Mouse (Mus musculus) embryo, embryonic 10.5 days (tissue): ENCODE measurements around the gene Agap1.

Experiments
- DNase-seq: peaks from one replicate; pipeline ENCODE4 v3.0.0-alpha.2; 2015; ENCODE audit warnings: low spot score

The Agap1 gene

DNA sequence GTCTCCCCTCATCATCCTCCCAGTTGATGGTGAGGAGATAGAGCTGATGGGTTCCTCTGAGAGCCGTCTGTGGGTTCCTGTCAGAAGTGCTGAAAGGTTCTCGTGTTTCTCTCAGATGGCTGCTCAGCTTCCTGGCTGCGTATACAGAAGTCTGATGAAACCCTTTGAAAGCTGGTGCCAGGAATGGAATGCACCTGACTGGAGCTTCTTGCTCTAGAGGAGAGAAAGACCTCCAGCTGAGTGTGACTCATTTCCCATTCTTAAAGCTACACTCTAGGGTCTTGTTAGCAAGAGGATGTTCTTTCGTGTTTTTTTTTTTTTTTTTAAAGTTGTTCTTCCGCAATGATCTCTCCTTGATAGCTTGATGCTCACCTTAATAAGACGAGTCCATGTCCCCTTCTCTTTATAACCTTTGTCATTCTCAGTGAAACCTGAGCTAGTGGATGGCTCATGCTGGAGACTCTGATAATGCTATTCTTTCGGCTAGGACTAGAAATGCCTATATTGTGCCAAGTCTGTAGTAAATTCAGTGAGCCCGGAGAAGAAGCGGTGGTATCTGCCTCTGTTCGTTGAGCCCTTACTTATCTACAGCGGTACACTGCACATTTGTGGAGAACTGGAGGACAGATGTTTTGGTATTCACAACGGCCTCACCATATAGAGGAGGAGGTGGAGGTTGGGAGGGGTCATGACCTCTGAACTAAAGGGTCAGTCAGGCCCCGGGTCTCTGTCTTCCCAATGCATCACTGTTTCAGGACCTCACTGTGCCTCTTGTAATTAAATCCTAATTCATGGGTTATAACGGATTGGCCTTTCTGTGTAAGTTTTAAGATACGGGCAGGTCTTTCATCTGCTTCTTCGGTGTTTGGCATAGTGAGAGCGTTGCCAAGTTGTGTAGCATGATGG is 2.8 kb downstream of the Agap1 start:
- no peak for DNase-seq

DNA sequence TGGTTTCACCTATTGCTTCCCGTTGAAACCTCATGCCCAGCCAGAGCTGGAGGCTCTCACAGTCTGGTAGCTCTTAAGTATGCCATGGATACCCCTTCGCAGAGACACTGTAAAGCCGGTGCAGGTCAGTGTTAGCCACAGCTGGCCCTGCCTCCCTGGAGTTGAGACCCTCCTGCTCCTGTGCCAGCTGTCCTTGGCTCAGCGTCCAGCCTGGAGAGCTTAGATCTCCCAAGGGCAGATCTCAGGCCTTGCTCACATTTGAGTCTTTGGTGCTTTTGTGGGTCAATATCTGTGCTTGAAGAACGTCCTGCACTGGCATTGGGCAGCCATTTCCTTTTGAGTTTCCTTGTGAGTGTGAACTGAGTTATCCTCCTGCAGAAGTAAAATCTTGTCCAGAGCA is 7.3 kb downstream of the Agap1 start:
- DNase-seq: no peak

DNA sequence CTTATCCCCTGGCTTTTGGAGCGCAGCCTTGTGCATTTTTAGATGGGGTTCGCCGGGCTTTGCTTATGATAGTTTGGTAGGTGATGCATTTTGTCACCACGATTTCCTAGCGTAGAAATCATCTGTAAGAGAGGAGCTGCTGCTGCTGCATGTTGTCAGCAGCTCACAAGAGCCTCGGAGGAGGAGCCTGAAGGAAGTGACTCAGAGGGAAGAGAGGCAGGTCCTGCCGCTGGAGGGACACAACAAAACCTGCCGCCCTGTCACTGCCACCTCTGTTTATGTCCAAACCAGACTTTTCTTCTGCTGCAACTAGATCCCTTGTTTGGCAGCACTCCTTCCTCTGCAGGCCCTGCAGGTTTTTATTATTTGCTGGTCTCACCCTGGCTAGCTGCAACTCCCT is 8.5 kb downstream of the Agap1 start:
- no peak for DNase-seq

DNA sequence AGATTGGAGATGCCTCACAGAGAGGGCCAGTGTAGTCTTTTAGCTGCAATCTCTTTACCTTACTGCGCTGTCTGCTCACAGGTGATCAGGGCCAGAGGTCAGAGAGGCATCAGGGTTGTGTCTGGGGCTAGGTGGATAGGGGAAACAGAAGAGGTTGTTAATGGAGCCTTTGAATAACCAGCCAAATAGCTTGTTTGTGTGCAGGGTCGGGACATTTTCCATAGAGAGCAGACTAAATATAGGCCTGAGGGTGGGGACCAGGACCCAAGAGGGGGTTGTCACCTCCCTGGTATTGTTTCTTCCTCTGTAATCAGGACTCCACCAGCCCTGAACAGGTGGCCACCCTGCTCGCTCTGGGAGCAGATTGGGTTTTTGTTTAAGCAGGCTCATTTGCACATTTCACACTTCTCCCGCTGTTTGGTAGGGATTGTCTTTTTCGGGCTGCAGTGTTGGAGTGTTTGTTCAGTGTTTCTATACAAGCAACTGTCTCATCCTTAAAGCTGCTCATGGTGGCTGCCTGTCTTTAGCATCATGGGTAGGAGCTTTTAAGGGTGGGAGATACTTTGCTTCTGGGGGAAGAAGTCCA is 10.9 kb downstream of the Agap1 start:
- no peak for DNase-seq

DNA sequence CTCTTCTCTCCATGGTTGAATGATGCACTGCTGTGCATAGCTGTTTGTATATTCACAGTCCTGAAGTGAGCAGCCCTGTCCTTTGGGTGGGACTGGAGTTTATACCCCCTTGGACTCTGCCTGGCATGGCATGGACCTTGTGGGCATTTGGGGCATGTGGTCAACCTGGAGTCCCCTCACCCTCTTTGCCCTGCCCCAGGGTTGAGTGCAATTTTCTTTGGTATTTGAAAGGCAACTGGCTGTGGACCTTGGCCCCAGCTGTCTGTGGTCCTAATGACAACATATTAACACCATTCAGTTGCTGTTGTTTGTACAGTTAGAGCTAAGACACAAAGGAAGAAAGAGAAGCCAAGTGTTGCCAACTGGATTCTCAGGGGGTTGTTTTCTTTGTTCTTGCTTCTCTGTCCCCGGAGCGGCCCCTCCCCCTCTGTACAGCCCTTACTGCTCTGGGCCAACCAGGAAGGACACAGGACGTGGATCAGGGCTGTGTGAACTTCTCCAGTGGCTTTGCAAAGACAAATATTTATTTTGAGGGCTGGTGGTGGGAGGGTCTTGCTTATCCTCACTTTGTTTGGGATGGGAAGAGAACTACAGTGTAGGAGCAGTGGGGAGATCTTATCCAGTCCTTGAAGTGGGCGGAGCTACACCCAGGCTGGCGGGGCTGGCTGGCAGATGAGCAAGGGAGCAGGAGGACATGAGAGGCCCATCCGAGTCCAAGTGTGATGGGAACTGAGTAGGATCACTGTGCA is 12.9 kb downstream of the Agap1 start:
- DNase-seq: peak; percentile 44

DNA sequence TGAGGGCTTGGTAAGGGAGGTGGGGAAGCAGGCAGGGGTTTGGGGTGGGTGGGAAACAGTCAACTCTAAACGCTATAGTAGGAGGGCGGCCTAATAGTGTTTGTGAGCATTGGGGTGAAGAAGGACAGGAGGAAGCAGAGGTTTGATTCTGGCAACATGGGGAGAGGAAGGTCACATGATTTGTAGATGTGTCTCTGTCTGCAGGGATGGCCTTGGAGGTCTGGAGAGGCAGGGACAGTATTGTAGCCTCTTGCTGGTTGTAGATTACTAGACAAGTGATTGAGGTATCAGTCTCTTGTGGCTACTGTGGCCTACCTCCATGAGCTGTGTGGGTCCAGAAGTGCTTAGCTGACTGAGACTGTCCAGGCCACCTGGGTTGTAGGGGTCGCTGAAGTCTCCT is 13.5 kb downstream of the Agap1 start:
- DNase-seq: no peak

DNA sequence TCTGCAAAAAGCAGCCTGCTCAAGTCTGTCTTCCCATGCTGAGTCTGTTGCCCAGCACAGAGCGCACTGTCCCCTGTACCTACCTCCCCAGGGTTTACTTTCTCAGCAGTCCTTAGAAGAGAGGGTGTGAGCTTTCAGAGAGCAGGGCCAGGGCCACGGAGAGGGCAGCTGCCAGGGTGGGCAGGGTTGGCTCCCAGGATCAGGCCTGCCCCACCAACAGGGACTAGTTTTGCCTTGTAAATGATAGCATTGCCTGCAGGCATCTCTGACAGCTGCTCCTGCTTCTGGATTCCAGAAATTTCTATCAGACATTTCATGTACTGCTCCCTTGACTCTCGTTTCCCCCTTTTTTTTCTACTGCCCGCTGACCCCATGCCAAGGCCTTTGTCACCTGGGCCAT is 16.8 kb downstream of the Agap1 start:
- DNase-seq: no peak

DNA sequence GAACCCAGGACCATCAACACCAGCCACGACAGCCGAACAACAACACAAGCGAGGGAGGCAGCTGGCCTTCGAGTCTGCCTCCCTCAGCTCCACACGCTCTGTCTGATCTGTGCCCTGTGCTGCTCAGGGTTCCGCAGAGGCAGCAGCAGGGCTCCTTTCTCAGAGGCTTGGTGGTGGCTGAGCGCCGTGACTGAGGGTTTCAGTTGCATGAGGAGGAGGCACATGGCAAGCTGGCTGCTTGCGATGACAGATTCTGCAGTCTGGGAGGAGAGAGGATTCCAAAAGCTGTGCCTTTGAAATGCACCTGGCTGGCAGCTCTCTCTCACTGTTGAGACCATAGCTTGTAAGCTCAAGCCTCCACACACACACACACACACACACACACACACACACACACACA is 17.3 kb downstream of the Agap1 start:
- DNase-seq: no peak

DNA sequence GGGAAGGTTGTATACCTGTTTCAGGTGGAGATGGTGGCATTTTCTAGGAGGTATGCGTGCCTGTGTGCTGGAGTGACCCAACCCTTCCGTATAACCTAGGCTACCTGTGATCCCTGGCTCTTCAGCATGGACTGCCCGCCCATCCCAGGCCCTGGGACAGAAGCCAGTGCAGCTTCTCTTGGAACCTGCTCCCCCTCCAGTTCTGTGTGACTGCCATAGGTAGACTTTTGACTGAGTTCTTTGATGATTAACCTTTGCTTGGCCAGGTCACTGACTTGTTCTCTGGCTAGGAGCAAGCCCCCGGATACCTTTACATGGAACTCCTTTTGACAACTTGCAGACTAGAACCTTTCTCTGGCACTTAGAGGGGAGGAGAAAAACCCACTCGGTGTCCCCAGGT is 19.3 kb downstream of the Agap1 start:
- DNase-seq: no peak

DNA sequence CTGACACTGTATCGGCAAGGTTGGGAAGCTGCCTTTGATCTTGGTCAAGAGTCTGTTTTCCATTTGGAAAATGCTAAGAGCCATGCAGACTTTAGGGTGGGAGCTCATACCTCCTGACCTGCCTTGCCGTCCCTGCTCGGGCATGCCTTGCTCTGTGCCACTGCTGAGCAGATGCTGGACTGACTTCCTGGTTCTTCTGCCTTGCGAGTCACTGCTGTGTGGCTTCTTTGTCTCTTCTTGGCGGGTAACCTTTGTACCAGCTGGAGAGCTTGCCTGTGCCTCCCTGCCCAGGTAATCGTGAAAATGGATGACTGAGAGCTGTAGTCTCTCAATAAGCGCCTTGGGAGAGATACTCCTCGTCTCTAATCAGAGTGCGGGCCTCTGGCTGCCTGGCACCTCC is 20.2 kb downstream of the Agap1 start:
- DNase-seq: no peak

DNA sequence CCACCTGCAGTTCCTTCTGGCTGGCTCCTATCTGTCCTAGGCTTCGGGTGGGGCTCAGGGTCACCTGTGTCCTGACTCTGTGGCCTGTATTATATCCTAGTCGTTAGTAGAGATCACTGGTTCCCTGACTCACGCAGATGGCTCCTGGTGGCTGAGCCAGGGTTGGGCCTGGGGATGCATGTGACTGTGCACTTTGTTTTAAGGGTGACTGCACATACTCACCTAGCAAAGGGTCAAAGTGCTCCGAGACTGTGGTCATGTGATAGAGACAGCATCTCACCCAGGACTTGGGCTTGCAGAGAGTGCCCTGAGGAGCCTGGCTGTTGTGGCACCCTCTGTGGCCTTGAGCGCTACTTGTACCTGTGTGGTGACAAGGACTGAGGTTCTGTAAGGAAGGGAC is 22.4 kb downstream of the Agap1 start:
- DNase-seq: no peak

DNA sequence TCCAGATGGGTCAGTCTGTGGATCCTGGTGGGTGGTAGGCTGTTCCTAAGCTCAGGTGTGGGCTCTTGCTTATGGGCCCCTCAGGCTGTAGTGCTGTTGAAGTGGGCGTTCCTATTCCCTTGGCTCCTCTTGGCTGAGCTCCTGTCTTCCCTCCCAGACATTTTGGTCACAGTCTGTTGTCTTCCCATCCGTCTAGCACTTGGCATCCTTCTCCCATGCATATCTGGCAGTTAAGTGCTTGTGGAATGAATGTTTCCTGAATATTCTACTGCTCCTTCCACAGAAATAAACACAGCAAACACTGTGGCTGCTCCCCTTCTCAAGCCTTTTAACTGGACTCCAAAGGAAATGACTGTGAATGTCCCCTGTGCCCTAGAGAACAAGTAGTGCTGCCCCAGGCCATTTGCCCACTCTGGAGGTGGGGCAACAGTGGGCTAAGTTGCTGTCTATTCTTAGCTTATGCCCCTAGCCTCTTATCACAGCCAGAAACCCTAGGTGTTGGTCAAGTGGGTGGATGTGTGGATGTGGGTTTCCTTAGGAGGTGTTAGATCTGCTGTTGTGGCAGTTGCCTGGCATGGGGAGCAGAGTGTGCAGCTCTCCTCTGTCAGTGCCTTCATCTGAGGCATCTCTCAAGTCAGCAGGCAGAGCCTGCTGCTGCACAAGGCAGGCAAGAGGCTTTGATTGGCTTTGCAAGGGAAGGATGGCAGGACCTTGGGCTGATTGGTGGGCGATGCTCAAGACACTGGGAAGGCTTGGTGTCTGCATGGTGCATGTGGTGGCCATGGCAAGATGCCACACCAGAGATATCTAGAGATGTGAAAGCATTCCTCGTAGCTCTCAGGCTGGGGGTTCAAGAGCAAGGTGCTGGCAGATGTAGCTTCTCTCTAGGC is 24.2 kb downstream of the Agap1 start:
- DNase-seq: no peak

DNA sequence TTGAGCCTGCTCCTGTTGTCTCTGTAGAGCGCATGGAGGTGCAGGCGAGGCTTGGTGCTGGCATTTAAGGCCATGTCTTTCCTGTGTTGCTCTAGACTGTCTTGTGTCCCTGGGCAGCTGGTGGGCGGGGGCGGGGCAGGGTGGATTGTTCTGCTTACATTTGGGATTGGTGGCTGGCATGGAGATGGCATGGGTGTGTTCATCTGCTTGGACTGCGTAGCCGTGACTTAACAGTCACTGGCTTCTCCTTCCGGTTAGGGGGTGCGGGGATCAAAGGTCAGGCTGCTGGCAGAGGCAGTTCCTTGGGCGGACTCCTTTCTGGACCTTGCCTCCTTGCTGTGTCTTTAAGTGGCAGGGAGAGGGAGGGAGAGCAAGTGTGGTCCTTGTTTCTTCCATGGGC is 26.5 kb downstream of the Agap1 start:
- no peak for DNase-seq

DNA sequence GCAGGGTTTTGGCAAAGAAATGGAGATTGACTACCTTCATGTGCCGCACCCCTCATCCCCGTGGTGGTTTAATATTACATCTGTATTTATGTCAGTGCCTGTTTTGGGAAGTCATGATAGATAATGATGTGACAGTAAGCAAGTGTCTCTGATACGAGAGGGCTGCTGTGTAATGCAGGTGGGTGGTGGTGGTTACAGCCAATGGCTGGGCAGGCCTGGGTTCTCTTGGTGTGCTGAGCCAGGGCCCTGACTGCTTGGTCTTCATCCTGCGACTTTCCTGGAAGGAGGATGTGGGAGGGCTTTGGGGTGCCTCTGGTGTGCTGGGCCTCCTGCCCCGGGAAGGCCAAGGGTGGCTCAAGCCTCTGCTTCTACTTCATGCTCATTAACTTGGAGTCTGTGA is 28.2 kb downstream of the Agap1 start:
- DNase-seq: no peak

DNA sequence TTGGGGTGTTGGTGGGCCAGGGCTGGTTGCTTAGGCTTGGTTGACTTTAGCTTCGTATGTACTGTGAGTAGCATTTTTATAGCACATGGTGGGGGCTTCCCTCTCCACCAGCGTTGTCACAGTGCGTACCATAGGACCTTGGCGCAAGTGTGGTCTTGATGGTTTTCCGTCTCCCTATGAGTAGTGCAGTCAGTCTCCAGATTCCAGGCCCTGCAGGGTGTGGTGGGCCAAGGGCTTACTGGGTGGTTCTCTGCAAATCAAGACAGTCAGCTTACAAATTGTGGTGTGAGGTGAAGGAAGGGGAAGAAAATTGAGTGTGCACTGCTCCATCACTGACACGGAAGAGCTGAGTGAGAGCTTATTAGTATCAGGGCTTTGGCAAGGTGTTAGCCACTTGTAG is 32.3 kb downstream of the Agap1 start:
- no peak for DNase-seq

DNA sequence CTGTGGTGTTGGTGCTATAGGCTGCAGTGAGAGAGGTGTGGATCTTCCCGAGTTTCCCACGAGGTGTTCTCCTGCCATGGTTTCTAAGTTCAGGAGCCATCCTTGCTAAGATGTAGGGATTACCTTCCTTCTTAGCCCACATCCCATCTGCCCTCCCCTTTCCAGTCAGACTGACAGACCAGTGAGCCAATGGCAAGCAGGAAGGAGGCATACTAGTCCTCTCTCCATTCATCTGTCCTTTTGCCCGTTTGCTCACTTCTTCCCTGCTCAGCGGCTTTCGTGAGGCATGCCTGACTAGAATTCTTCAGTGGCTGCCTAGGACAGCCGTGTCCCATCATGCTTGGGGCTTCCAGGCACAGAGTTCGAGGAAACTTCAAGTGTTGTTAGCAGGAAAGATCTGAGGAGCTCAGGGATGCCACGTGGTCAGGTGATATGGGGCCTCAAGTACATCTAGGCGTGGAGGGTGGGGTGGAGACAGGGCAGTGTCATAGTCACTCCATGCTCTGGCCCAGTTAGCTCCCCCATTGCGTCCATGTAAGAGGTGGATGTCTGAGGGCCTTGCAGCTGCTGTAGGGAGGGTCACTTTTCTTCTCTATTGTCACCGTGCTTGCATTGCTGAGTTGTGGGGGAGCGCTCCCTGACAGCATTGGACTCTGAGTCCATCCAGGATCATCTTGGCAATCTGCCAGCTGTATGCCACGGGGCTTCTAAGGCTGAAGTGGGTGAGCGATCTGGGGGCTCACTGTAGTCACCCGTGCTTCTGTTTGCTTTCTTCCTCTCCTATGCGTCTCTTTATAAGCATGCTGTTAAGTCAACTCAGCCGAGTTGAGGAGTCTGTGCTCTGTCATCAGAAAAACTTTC is 34.7 kb downstream of the Agap1 start:
- no peak for DNase-seq

DNA sequence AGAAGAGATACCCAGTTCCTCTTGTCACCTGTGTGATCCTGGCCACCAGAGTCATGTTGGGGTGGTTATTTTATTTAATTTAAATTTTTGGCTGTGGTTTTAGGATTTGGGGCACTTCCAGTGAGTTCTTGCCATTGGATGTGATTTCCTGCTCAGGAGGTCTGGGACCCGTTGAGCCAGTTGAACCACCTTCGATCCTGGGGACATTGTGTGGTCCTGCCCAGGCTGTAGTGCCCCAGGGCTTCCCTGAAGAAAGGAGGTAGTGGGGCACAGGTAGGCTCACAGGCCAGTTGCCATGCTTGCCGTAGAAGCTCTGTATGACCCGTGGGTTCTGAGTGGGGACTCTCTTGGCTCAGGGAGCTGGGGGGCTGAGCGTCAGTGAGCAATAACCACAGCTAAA is 38.6 kb downstream of the Agap1 start:
- DNase-seq: no peak

DNA sequence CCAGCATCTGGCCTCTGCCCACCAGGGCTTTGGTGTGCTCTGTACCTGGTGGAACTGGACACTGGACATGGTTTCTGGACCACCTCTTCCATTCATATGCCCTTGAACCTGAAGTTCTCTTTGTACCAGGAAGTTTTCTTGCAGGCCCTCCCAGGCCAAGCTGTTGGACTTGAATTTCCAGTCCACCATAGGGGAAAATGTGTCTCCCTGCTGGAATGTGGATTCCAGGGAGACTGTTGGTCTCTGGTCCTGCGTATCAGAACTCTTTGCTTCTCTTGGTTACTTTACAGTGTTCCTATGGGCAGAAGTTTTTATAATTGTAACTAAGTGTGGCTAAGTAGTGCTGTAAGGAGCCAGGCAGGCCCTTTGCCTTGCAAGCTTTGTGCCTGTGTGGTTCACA is 40.2 kb downstream of the Agap1 start:
- no peak for DNase-seq

DNA sequence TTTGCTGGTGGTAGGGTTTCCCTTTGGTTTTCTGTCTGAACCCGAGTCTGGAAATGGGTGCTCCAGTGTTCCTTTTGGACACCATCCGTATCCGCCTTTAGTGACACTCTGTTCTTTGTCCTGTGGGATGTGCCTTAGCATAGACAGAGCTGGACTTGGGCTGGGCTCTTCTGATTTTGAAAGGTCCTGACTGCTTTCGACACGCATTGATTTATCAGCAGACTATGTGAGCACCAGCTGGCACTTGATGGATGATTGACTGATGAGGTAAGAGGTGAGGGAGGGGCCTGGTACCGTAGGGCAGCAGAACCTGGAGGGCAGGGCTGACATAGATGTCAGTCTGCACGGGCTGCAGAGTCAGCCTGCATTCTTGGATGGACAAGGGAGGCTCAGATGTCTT is 41.6 kb downstream of the Agap1 start:
- no peak for DNase-seq

DNA sequence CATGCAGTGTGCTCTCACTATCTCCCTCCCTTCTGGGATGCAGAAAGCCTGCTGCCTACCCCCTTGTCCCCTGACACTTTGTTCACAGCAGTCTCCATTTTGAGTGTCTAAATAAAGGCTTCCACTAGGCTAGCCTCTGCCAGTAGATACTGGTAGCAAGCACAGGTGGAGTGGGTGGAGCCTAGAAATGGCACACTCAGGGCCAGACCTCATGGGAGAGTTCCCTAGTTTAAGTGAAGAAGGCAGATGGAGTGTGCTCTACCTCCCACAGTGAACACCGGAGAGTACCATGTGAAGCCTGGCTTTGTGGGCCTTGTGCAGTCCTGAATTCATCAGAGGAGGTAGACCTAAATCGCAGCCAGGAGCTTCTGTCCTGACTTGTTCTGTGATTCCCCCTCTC is 46.3 kb downstream of the Agap1 start:
- DNase-seq: no peak

DNA sequence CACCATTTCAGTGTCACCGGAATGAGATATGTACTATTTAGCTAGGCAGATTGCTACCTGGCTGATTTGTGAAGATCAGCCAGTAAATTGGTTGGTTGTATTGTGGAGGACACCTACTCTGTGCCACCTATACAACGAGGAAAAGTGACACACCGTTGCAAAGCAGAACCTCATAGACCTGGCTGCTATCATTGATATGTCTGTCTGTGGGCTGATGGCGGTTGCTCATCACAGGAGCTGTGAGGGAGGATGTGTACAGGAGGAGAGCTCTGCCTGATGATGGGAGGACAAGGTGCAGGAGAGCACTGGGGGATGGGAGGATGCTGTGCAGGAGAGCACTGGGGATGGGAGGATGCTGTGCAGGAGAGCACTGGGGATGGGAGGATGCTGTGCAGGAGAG is 46.7 kb downstream of the Agap1 start:
- no peak for DNase-seq
